Mouse (Mus musculus) midbrain, postnatal 0 days (tissue): ENCODE measurements around the gene Rxrb. TPM values are rescaled to one million over a fixed set of nuclear protein-coding genes. Genes with fewer than 3 reads are reported as not detected.

Experiments used
- ATAC-seq: fragments of 200-750 bp; cut with Nextera tagmentation; 2 replicates; pipeline ENCODE4 v1.8.0; 2017; ENCODE audit warnings: moderate number of reproducible peaks, mild to moderate bottlenecking, moderate TSS enrichment, moderate library complexity; ENCODE audit not compliant: low FRiP score
- DNase-seq: peaks from one replicate; pipeline ENCODE4 v3.0.0-alpha.2; 2015; ENCODE audit warnings: low spot score
- H3K27ac ChIP-seq: fragments of 300-500 bp; sonication (generic); 2 replicates; pipeline ENCODE4 v1.5.1; 2014; ENCODE audit warnings: low read depth, mild to moderate bottlenecking, low read length, mixed read lengths
- H3K27me3 ChIP-seq: fragments of 300-500 bp; sonication (generic); 2 replicates; pipeline ENCODE4 v1.6.1; 2014; ENCODE audit warnings: low read length, control low read depth, mixed read lengths; ENCODE audit not compliant: insufficient read depth
- H3K36me3 ChIP-seq: fragments of 300-500 bp; sonication (generic); 2 replicates; pipeline ENCODE4 v1.6.1; 2014; ENCODE audit warnings: low read length, control low read depth, mixed read lengths; ENCODE audit not compliant: insufficient read depth
- H3K4me1 ChIP-seq: fragments of 300-500 bp; sonication (generic); 2 replicates; pipeline ENCODE4 v1.6.1; 2014; ENCODE audit warnings: mild to moderate bottlenecking, control low read depth, antibody characterized with exemption, low read length, mixed read lengths; ENCODE audit not compliant: insufficient read depth
- H3K4me2 ChIP-seq: fragments of 300-500 bp; sonication (generic); 2 replicates; pipeline ENCODE4 v1.6.1; 2014; ENCODE audit warnings: low read depth, mild to moderate bottlenecking, low read length, mixed read lengths; ENCODE audit not compliant: poor library complexity, severe bottlenecking
- H3K4me3 ChIP-seq: fragments of 300-500 bp; sonication (generic); 2 replicates; pipeline ENCODE4 v1.5.1; 2014; ENCODE audit warnings: low read depth, mild to moderate bottlenecking, low read length, moderate library complexity
- H3K9ac ChIP-seq: fragments of 300-500 bp; sonication (generic); replicated peaks from 2 replicates; pipeline ENCODE4 v1.6.1; 2014; ENCODE audit warnings: mild to moderate bottlenecking, low read length, moderate library complexity, mixed read lengths; ENCODE audit not compliant: poor library complexity, severe bottlenecking
- H3K9me3 ChIP-seq: fragments of 300-500 bp; sonication (generic); 2 replicates; pipeline ENCODE4 v1.6.1; 2016; ENCODE audit warnings: low read length, control low read depth
- CTCF ChIP-seq: IDR thresholded peaks from 2 replicates; pipeline ENCODE4 v1.5.1; 2016; ENCODE audit warnings: antibody characterized with exemption, mild to moderate bottlenecking
- WGBS: fragments of 180-500 bp; shearing (Covaris S2); extraction: QIAGEN DNeasy Blood & Tissue Kit; methylation state at CpG from one replicate; pipeline ENCODE4 v1.1.7; 2014; 5-methylcytosine and 5-hydroxymethylcytosine counted together
- polyA plus RNA-seq: library from polyadenylated mRNA; unstranded; fragments of >200 nt; fragmentation: Nextera tagmentation; extraction: Ambion mirVana; gene quantifications from 2 replicates; pipeline ENCODE4 v1.2.1, GENCODE M21; 2015
- total RNA-seq: library from RNA; depleted of rRNA; stranded (reverse); fragments of >200 nt; gene quantifications from 2 replicates; pipeline ENCODE4 v1.2.3, GENCODE M21; 2014

The Rxrb gene
- total and polyA plus RNA-seq, 2 experiments from 2014 or later: 53.7 to 61.2 TPM

DNA sequence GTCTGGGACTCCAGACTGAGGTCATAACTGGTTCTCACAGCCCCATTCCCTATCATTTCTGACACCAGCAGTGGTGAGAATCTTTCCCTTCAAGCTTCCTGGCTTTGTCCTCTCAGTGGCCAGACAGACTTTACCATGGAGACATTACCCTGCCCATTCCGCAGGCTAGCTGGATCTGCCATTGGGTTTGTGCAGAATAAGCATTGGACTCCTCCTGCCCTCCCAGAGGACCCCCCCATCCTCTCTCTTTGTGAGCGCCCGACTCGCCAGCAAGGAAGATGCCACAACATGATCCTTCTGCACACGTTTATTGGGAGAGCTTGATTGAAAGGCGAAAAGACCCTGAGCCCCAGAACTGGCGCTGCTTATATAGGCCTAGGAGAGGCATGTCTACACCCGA is 18.2 kb upstream of the Rxrb start:
- no peak overlapping the region for H3K4me2 ChIP-seq
- DNase-seq (no peak), ATAC-seq (no peak)
- no peaks in the 10 kb centered on the region for H3K9me3 ChIP-seq
- no peak overlapping the region for H3K27ac ChIP-seq
- H3K27me3 ChIP-seq: no peaks in the 10 kb centered on the region
- no peak overlapping the region for H3K9ac ChIP-seq
- no peak for TF ChIP-seq CTCF
- H3K4me1 ChIP-seq: no peaks in the 10 kb centered on the region
- H3K36me3 ChIP-seq: no peaks in the 10 kb centered on the region
- WGBS: 89% methylated on average over 8 of the region's 8 CpGs
- H3K4me3 ChIP-seq: no peak overlapping the region

GRCm38 (mm10) chr17:34021539-34022413 is 9.8 kb upstream of the Rxrb start:
- Histone ChIP-seq H3K27ac (no peak overlapping the region), H3K36me3 (peaks cover 10% of the 10 kb centered on the region; the same call in 1 of the 2 replicates), H3K4me2 (no peak overlapping the region), H3K27me3 (no peaks in the 10 kb centered on the region), H3K9ac (no peak overlapping the region), H3K4me1 (peaks cover 17% of the 10 kb centered on the region; the same call in 1 of the 2 replicates), H3K9me3 (no peaks in the 10 kb centered on the region), H3K4me3 (no peak overlapping the region)
- no peak for DNase-seq
- 95% methylated on average over 23 of the region's 23 CpGs for WGBS
- TF ChIP-seq CTCF: no peak
- no peak for ATAC-seq

DNA sequence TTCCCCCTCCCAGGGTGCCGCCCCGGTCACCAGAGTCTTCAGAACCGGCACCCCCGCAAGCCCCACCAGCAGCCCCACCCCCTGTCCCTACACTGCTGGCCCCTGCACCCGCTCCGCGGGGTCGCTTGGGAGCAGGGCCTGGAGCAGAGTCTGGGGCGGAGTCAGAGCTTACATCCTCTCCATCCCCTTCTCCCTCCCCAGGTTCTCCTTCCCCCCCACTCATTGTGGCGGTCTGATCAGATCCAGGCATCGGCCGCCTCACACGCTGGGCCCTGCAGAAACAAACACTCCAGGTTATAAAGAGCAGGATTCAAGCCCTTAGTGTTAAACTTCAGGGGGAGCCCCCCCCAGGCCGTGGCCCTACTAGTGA is 9.2 kb upstream of the Rxrb start:
- no peaks in the 10 kb centered on the region for H3K9me3 ChIP-seq
- peaks cover 10% of the 10 kb centered on the region; the same call in 1 of the 2 replicates for H3K36me3 ChIP-seq
- WGBS: 94% methylated on average over 14 of the region's 14 CpGs
- TF ChIP-seq CTCF: no peak
- no peak overlapping the region for H3K9ac ChIP-seq
- H3K4me1 ChIP-seq: peaks cover 18% of the 10 kb centered on the region; the same call in 1 of the 2 replicates
- ATAC-seq (no peak), DNase-seq (no peak)
- no peak overlapping the region for H3K27ac ChIP-seq
- no peak overlapping the region for H3K4me3 ChIP-seq
- no peak overlapping the region for H3K4me2 ChIP-seq
- no peaks in the 10 kb centered on the region for H3K27me3 ChIP-seq

- DNase-seq: no peak
- H3K9ac ChIP-seq: no peak overlapping the region
- ATAC-seq: no peak
Observed at GRCm38 (mm10) chr17:34022987-34023386, 8.6 kb upstream of the Rxrb start.

DNA sequence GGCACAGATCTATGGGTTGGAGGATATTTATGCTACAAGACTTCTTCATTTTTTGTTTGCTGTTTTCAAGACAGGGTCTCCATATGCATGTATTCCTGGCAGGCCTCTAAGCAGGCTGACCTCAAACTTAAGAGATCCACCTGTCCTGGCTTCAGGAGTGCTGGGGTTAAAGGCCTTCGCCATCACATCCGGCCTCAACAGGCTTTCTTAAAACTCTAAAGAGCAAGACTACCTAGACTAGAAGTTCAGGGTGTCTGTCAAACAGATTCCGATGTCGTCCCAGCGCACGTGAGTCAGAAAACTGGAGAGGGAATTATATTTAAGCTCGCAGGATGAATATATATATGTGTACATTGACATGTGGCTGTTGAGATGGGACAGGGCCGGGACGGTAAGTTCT is 7.9 kb upstream of the Rxrb start:
- DNase-seq (no peak), ATAC-seq (no peak)
- Histone ChIP-seq H3K36me3 (peaks cover 13% of the 10 kb centered on the region), H3K4me3 (peak overlapping the region; percentile 74), H3K4me2 (peak overlapping the region; percentile 97), H3K9me3 (no peaks in the 10 kb centered on the region), H3K27ac (peak overlapping the region; percentile 97), H3K27me3 (no peaks in the 10 kb centered on the region), H3K9ac (peak overlapping the region; percentile 93), H3K4me1 (peaks cover 23% of the 10 kb centered on the region; the same call in 1 of the 2 replicates)
- 63% methylated on average over 9 of the region's 9 CpGs for WGBS
- no peak for TF ChIP-seq CTCF

More at GRCm38 (mm10) chr17:34022987-34023386, 8.6 kb upstream of the Rxrb start:
- Histone ChIP-seq H3K4me3 (no peak overlapping the region), H3K4me1 (peaks cover 18% of the 10 kb centered on the region; the same call in 1 of the 2 replicates), H3K27me3 (no peaks in the 10 kb centered on the region), H3K27ac (no peak overlapping the region), H3K36me3 (peaks cover 10% of the 10 kb centered on the region; the same call in 1 of the 2 replicates), H3K9me3 (no peaks in the 10 kb centered on the region), H3K4me2 (no peak overlapping the region)
- 98% methylated on average over 20 of the region's 20 CpGs for WGBS
- no peak for TF ChIP-seq CTCF

DNA sequence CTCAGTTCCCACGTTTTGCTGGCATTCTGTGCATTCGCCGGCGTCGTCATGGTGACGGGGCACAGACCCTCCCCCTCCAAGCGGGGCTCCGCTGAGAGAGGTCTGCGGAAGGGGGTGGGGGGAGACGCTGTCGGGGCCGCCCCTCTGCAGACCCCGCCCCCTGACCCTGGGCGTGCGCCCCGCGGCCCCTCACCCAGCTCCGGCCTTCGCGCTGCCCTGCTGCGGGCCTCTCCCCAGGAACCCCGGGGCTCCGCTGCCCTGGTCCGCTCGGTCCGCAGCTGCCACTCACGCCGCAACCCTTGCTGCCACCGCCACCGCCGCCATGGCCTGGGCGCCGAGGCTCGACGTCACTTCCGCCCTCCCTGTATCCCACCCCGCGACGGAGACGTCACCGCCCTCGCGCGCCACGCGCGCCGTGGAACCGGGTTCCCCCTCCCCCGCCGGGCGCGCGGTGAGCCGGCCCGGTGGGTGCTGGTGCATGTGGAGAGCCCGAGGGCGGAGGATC is 7.2 kb upstream of the Rxrb start, which contains the start of gene Ring1:
Gene Ring1 (minus strand): TSS at position 364 of the 505 bp plus-strand sequence.
- no peaks in the 10 kb centered on the region for H3K27me3 ChIP-seq
- peak within 1 kb of the TSS; percentile 74 for H3K4me3 ChIP-seq
- peak within 1 kb of the TSS; percentile 93 for H3K9ac ChIP-seq
- WGBS: under 1% methylated on average over 44 of the region's 58 CpGs
- peak within 1 kb of the TSS; percentile 97 for H3K27ac ChIP-seq
- DNase-seq: peak; percentile 92
- ATAC-seq: peak; percentile 82
- no peaks in the 10 kb centered on the region for H3K9me3 ChIP-seq
- no peak for TF ChIP-seq CTCF
- peak within 1 kb of the TSS; percentile 97 for H3K4me2 ChIP-seq
- peaks cover 19% of the 10 kb centered on the region for H3K36me3 ChIP-seq
- H3K4me1 ChIP-seq: peaks cover 23% of the 10 kb centered on the region; the same call in 1 of the 2 replicates
